Mouse (Mus musculus) frontal cortex, postnatal 10 days (tissue): Measurements from ENCODE around the gene Skint5.
"Not testable (repeated sequence)": the region's sequence is repeated elsewhere in the genome, so short reads cannot be mapped to it uniquely, and the experiment has no call there.

Experiments
- DNase-seq, 2 experiments: peaks; one replicate each; pipeline ENCODE4 v3.0.0; 2022; ENCODE audit warnings: low spot score in 2 of 2, mixed read lengths in 1 of 2

Skint5 gene

DNA sequence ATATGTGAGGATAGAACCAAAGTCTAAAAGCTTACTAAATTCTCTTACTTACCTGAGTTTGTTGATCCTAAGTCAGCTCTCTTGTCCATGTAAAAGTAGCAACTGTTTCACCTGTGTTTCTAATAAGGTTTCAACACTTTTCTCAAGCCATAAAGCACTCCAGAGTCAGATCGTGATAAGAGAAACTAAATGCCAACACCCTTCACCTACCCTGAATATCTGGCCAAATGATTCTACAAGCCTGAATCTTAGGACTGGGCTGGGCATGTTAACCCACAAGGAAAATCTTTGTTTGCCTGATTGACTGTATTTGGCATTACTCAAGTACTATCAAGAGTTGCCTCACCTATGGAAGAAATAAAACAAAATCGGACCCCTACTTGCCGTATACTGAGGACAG, at the start of gene Skint5:
TSS of gene Skint5 (minus strand) at position 101 of the 400 bp plus-strand sequence.
- DNase-seq: no peak

DNA sequence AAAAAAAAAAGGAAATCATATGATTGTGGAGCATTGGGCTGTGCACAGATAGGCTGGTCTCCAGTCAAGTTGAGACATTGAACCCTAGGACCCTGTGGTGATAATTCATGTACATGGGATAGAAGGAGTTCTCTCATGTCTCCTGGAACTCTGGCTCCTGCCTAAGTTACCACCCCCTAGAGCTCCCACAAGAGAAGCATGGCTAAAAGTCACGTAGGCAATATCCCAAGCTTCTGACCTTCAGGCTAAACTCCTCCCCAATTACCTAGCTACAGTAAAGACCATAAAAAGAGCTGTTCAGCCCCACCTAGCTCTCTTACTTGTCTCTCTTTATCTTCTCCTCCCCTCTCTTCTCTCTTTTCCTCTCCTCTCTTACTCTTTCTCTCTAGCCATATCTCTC, 42.0 kb downstream of the Skint5 start:
- no peak for DNase-seq

DNA sequence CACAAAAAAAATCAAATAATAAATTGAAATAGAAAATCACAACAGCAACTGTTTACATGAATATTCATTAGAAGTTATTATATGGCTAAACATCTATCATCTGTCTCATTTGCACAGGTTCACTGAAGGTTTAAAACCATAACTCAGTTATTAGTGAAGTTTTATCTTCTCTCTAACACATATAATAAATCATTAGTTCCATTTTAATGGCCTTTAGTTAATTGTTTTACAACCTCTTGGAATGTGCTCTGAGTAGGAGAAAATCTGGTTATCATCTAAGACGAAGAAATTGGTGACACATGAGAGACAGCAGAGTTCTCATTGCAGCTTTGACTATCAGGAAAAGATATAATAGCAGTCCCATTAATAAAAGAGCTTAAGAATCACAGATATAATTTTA, 235.1 kb downstream of the Skint5 start:
- no peak for DNase-seq

DNA sequence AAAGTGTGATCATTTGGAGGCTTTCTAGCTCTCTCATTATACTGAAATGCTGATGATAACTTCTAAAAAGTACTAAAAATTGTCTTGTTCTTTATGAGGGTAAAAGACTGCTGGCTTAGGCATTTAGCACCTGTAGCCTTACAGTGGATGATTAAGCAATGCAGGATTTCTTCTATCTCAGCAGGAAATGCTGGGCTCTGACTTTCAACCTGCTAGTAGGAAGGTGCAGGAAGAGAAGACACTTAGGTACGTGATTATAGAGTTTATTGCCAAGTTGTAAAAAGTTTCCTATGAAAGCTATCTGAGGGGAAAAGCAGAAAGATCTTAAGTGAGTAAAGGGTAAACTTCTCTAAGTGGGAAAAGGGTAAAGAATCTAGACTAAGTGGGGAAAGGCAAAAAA, 235.6 kb downstream of the Skint5 start:
- DNase-seq: no peak

DNA sequence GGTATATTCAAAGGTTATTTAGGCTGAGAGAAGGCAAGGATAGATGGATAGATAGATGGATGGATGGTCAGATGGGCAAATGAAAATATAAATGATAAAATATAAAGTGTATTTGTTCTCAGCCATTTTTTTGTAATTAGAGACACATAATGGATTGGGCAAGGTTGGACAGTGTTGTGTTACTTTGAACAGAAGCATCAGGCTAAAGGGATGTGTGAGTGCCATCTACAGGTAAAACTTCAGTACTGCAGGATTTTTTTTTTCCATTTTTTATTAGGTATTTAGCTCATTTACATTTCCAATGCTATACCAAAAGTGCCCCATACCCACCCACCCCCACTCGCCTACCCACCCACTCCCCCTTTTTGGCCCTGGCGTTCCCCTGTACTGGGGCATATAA, 551.1 kb downstream of the Skint5 start:
- not testable (repeated sequence) for DNase-seq
